Mouse (Mus musculus) lung, postnatal 0 days (tissue): Measurements from ENCODE around the gene Csf2rb2. TPM values are rescaled to one million over a fixed set of nuclear protein-coding genes. Genes with fewer than 3 reads are reported as not detected.
"Not testable (repeated sequence)": the region's sequence is repeated elsewhere in the genome, so short reads cannot be mapped to it uniquely, and the experiment has no call there.

Experiments used
- ATAC-seq: fragments of 200-750 bp; cut with Nextera tagmentation; 2 replicates; pipeline ENCODE4 v1.8.0; 2017; ENCODE audit warnings: moderate library complexity
- DNase-seq: peaks from one replicate; pipeline ENCODE4 v3.0.0-alpha.2; 2016; ENCODE audit warnings: low spot score
- H3K27ac ChIP-seq: fragments of 300-500 bp; sonication (generic); 2 replicates; pipeline ENCODE4 v1.5.1; 2014; ENCODE audit warnings: antibody characterized with exemption, mild to moderate bottlenecking, low read length, mixed read lengths
- H3K27me3 ChIP-seq: fragments of 300-500 bp; sonication (generic); replicated peaks from 2 replicates; pipeline ENCODE4 v1.6.1; 2014; ENCODE audit warnings: low read length, mixed read lengths; ENCODE audit not compliant: insufficient read depth
- H3K36me3 ChIP-seq: fragments of 300-500 bp; sonication (generic); 2 replicates; pipeline ENCODE4 v1.6.1; 2014; ENCODE audit warnings: low read length, mixed read lengths; ENCODE audit not compliant: insufficient read depth
- H3K4me1 ChIP-seq: fragments of 300-500 bp; sonication (generic); 2 replicates; pipeline ENCODE4 v1.6.1; 2014; ENCODE audit warnings: antibody characterized with exemption, low read depth, low read length, mixed read lengths; ENCODE audit not compliant: insufficient read depth
- H3K4me2 ChIP-seq: fragments of 300-500 bp; sonication (generic); replicated peaks from 2 replicates; pipeline ENCODE4 v1.6.1; 2014; ENCODE audit warnings: low read depth, mild to moderate bottlenecking, low read length, moderate library complexity, mixed read lengths
- H3K4me3 ChIP-seq: fragments of 300-500 bp; sonication (generic); 2 replicates; pipeline ENCODE4 v1.5.1; 2014; ENCODE audit warnings: low read depth, low read length
- H3K9ac ChIP-seq: fragments of 300-500 bp; sonication (generic); replicated peaks from 2 replicates; pipeline ENCODE4 v1.6.1; 2014; ENCODE audit warnings: low read depth, mild to moderate bottlenecking
- H3K9me3 ChIP-seq: fragments of 300-500 bp; sonication (generic); 2 replicates; pipeline ENCODE4 v1.6.1; 2016; ENCODE audit warnings: low read length, mixed read lengths
- CTCF ChIP-seq: IDR thresholded peaks from 2 replicates; pipeline ENCODE4 v1.5.1; 2016; ENCODE audit warnings: antibody characterized with exemption, mild to moderate bottlenecking
- EP300 ChIP-seq: IDR thresholded peaks from 2 replicates; pipeline ENCODE4 v1.6.1; 2016; ENCODE audit warnings: antibody characterized with exemption, mild to moderate bottlenecking, control low read depth
- WGBS: fragments of 180-500 bp; shearing (Covaris S2); extraction: QIAGEN DNeasy Blood & Tissue Kit; methylation state at CpG from one replicate; pipeline ENCODE4 v1.1.7; 2014; 5-methylcytosine and 5-hydroxymethylcytosine counted together
- polyA plus RNA-seq: library from polyadenylated mRNA; unstranded; fragments of >200 nt; fragmentation: Nextera tagmentation; extraction: Ambion mirVana; gene quantifications from 2 replicates; pipeline ENCODE4 v1.2.1, GENCODE M21; 2015

Gene Csf2rb2
- polyA plus RNA-seq, 1 experiment from 2014 or later: 0.84 TPM

- H3K27me3 ChIP-seq: no peaks in the 10 kb centered on the region
- no peak overlapping the region for H3K4me3 ChIP-seq
- TF ChIP-seq CTCF: no peak
- no peak for TF ChIP-seq EP300
- ATAC-seq (no peak), DNase-seq (no peak)
- H3K4me2 ChIP-seq: no peak overlapping the region
- no peaks in the 10 kb centered on the region for H3K36me3 ChIP-seq
- H3K9me3 ChIP-seq: no peaks in the 10 kb centered on the region
- no peaks in the 10 kb centered on the region for H3K4me1 ChIP-seq
- no peak overlapping the region for H3K27ac ChIP-seq
- no peak overlapping the region for H3K9ac ChIP-seq
- WGBS: 56% methylated on average over 13 of the region's 13 CpGs
These were observed 44.7 kb downstream of the Csf2rb2 start for GRCm38 (mm10) chr15:78260668-78261333.

DNA sequence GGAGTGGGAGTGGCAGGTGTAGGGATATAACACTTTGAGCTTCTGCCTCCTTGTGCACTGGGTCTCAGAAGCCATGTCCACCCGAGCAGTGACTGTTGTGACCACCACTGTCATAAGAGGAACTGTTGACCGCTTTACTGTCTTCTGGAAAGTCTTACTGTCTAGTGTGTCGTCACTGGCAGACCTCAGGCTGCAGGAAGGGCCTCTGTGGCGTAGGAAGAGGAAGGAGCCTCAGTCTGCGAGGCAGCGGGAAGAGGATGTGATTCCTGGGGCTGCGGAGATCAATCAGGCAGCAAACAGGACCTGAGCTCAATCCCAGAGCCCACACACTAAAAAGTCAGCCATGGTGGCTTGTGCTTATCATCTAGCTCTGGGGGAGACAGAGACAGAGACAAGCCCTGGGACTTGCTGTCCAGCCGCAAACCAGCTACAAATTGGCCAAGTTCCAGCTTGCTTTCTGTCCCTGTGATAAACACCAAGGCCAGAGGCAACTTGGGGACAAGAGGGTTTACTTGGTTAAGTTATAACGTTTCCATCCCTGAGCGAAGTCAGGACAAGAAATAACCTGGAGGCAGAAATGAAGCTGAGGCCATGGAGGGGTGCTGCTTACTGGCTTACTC, 47.2 kb downstream of the Csf2rb2 start:
- no peaks in the 10 kb centered on the region for H3K27me3 ChIP-seq
- H3K27ac ChIP-seq: peak overlapping the region; percentile 43
- H3K4me2 ChIP-seq: no peak overlapping the region
- DNase-seq: peak; percentile 58
- peak; percentile 71 for ATAC-seq
- H3K4me3 ChIP-seq: no peak overlapping the region
- H3K36me3 ChIP-seq: no peaks in the 10 kb centered on the region
- H3K9ac ChIP-seq: no peak overlapping the region
- no peaks in the 10 kb centered on the region for H3K9me3 ChIP-seq
- TF ChIP-seq EP300 (no peak), CTCF (no peak)
- H3K4me1 ChIP-seq: no peaks in the 10 kb centered on the region
- WGBS: 50% methylated on average over 10 of the region's 10 CpGs

- ATAC-seq: peak; percentile 50
- DNase-seq: peak; percentile 78
- Histone ChIP-seq H3K4me2 (no peak overlapping the region), H3K9me3 (no peaks in the 10 kb centered on the region), H3K27ac (peak overlapping the region; percentile 43), H3K36me3 (no peaks in the 10 kb centered on the region), H3K4me1 (no peaks in the 10 kb centered on the region), H3K27me3 (no peaks in the 10 kb centered on the region), H3K4me3 (no peak overlapping the region), H3K9ac (no peak overlapping the region)
- WGBS: 33% methylated on average over 7 of the region's 7 CpGs
- TF ChIP-seq EP300: no peak
- peak; percentile 89 for TF ChIP-seq CTCF
These were observed 48.0 kb downstream of the Csf2rb2 start for GRCm38 (mm10) chr15:78257326-78258050.

GRCm38 (mm10) chr15:78256602-78257259, 48.8 kb downstream of the Csf2rb2 start:
- not testable (repeated sequence) for DNase-seq, H3K27me3 ChIP-seq, H3K27ac ChIP-seq, ATAC-seq, H3K4me1 ChIP-seq, H3K9me3 ChIP-seq, H3K4me2 ChIP-seq, H3K4me3 ChIP-seq, H3K9ac ChIP-seq, H3K36me3 ChIP-seq

DNA sequence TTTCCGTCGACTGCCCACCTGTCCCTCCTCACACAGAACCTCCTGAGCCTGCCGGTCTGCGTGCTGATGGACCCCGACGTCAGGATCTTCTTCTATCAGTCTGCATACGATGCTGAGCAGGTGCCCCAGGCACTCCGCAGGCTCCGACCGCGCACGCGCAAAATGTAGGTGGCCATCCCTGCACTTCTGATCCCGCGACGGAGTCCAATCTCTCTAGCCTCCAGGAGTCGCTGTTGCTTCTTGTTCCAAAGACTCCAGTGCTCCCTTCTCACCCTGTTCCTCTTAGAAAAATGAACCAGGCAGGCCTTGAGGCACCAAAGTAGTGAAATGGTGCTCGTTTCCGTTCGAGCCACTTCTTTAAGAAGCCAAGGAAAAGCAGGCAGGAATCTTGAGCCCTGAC, 50.8 kb downstream of the Csf2rb2 start:
- no peaks in the 10 kb centered on the region for H3K27me3 ChIP-seq
- H3K9ac ChIP-seq: no peak overlapping the region
- no peak overlapping the region for H3K27ac ChIP-seq
- no peak overlapping the region for H3K4me2 ChIP-seq
- TF ChIP-seq CTCF (peak; percentile 62), EP300 (no peak)
- no peaks in the 10 kb centered on the region for H3K36me3 ChIP-seq
- no peaks in the 10 kb centered on the region for H3K9me3 ChIP-seq
- DNase-seq: peak; percentile 53
- no peak for ATAC-seq
- H3K4me1 ChIP-seq: no peaks in the 10 kb centered on the region
- WGBS: 28% methylated on average over 20 of the region's 20 CpGs
- no peak overlapping the region for H3K4me3 ChIP-seq

GRCm38 (mm10) chr15:78248410-78248809, 57.1 kb downstream of the Csf2rb2 start:
- Histone ChIP-seq H3K9me3 (no peaks in the 10 kb centered on the region), H3K36me3 (no peaks in the 10 kb centered on the region), H3K9ac (no peak overlapping the region), H3K4me3 (no peak overlapping the region), H3K4me1 (no peaks in the 10 kb centered on the region), H3K27ac (no peak overlapping the region), H3K27me3 (no peaks in the 10 kb centered on the region), H3K4me2 (no peak overlapping the region)
- 26% methylated on average over 3 of the region's 3 CpGs for WGBS
- TF ChIP-seq EP300: no peak
- no peak for TF ChIP-seq CTCF
- no peak for ATAC-seq
- DNase-seq: peak; percentile 38
